Mouse (Mus musculus): ENCODE measurements around the gene Mylk.

DNA sequence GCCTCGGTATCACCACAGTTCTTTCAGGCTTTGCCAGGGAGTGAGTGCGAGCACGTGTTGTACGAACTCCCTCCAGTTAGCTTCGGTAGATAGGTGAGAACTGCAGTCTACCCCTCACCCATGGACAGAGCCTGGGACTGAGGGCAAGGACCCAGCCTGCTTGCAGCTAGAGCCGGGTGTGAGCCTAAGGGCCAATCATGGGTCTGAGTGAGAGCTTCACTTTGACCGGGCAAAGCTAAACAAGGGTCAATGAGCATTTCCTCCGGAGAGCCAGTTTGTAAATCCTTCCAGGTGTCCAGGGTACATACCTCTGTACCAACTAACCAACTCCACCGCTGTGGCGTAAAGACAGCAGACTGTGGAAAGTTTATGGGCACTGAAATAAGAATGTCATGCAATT is 150.9 kb downstream of the Mylk start:
- TF ChIP-seq TAL1 (IDR thresholded peaks at IDR 0.05; ENCODE audit: low read length) (no peak), GATA1 (IDR thresholded peaks at IDR 0.05; ENCODE audit: low read length) (no peak)

All from erythroblast, embryonic 14.5 days (primary cell).